Mouse (Mus musculus): ENCODE measurements around the gene Gm27027.

GRCm38 (mm10) chr2:93907519-93908294 is 88.4 kb downstream of the Gm27027 start:
- TF ChIP-seq CTCF (IDR thresholded peaks at IDR 0.05; ENCODE audit: borderline replicate concordance, insufficient read depth, low read length) (no peak), POLR2A (IDR thresholded peaks at IDR 0.05; ENCODE audit: low read depth, low read length) (no peak)
